Mouse (Mus musculus) heart, embryonic 16.5 days (tissue): ENCODE measurements around the gene Rmi1. TPM values are rescaled to one million over a fixed set of nuclear protein-coding genes. Genes with fewer than 3 reads are reported as not detected.

ENCODE experiments used
- ATAC-seq: fragments of 200-750 bp; cut with Nextera tagmentation; replicated peaks from 2 replicates; pipeline ENCODE4 v1.8.0; 2017; ENCODE audit warnings: moderate number of reproducible peaks; ENCODE audit not compliant: insufficient read depth, low FRiP score; ENCODE audit errors: extremely low read depth
- H3K27ac ChIP-seq: fragments of 300-500 bp; sonication (generic); 2 replicates; pipeline ENCODE4 v1.5.1; 2014; ENCODE audit warnings: mild to moderate bottlenecking, low read length, control low read depth, moderate library complexity
- H3K27me3 ChIP-seq: fragments of 300-500 bp; sonication (generic); 2 replicates; pipeline ENCODE4 v1.6.1; 2014; ENCODE audit warnings: low read length, mixed read lengths; ENCODE audit not compliant: control insufficient read depth, insufficient read depth
- H3K36me3 ChIP-seq: fragments of 300-500 bp; sonication (generic); 2 replicates; pipeline ENCODE4 v1.6.1; 2014; ENCODE audit not compliant: control insufficient read depth, insufficient read depth
- H3K4me1 ChIP-seq: fragments of 300-500 bp; sonication (generic); 2 replicates; pipeline ENCODE4 v1.6.1; 2014; ENCODE audit warnings: low read length, mixed read lengths; ENCODE audit not compliant: control insufficient read depth, insufficient read depth
- H3K4me2 ChIP-seq: fragments of 300-500 bp; sonication (generic); 2 replicates; pipeline ENCODE4 v1.6.1; 2014; ENCODE audit warnings: low read depth, mild to moderate bottlenecking, control low read depth, low read length
- H3K4me3 ChIP-seq: fragments of 300-500 bp; sonication (generic); 2 replicates; pipeline ENCODE4 v1.5.1; 2014; ENCODE audit warnings: mild to moderate bottlenecking, control low read depth, low read length
- H3K9ac ChIP-seq: fragments of 300-500 bp; sonication (generic); 2 replicates; pipeline ENCODE4 v1.6.1; 2014; ENCODE audit warnings: low read length, control low read depth
- H3K9me3 ChIP-seq: fragments of 300-500 bp; sonication (generic); replicated peaks from 2 replicates; pipeline ENCODE4 v1.6.1; 2016; ENCODE audit warnings: low read length; ENCODE audit not compliant: control insufficient read depth
- WGBS: fragments of 180-500 bp; shearing (Covaris S2); extraction: QIAGEN DNeasy Blood & Tissue Kit; methylation state at CpG from one replicate; pipeline ENCODE4 v1.1.7; 2014; 5-methylcytosine and 5-hydroxymethylcytosine counted together
- polyA plus RNA-seq: library from polyadenylated mRNA; unstranded; fragments of >200 nt; fragmentation: Nextera tagmentation; extraction: Ambion mirVana; gene quantifications from 2 replicates; pipeline ENCODE4 v1.2.1, GENCODE M21; 2015

Gene Rmi1
- polyA plus RNA-seq, 1 experiment from 2014 or later: 21.9 TPM

- Histone ChIP-seq H3K27ac (no peak overlapping the region), H3K4me2 (no peak overlapping the region), H3K27me3 (no peaks in the 10 kb centered on the region), H3K9me3 (peaks cover 10% of the 10 kb centered on the region), H3K4me3 (no peak overlapping the region), H3K36me3 (peaks cover 14% of the 10 kb centered on the region; the same call in 1 of the 2 replicates), H3K4me1 (peaks cover 3% of the 10 kb centered on the region; the same call in 1 of the 2 replicates), H3K9ac (no peak overlapping the region)
- ATAC-seq: no peak
- WGBS: 68% methylated on average over 5 of the region's 5 CpGs
Observed at GRCm38 (mm10) chr13:58415838-58416237, 13.8 kb downstream of the Rmi1 start.

GRCm38 (mm10) chr13:58418656-58419055, 16.6 kb downstream of the Rmi1 start:
- no peaks in the 10 kb centered on the region for H3K36me3 ChIP-seq
- no peak for ATAC-seq
- H3K4me1 ChIP-seq: peaks cover 13% of the 10 kb centered on the region
- no peak overlapping the region for H3K4me3 ChIP-seq
- no peaks in the 10 kb centered on the region for H3K27me3 ChIP-seq
- no peak overlapping the region for H3K27ac ChIP-seq
- H3K4me2 ChIP-seq: no peak overlapping the region
- 82% methylated on average over 4 of the region's 4 CpGs for WGBS
- no peaks in the 10 kb centered on the region for H3K9me3 ChIP-seq
- no peak overlapping the region for H3K9ac ChIP-seq

- WGBS: 88% methylated on average over 1 of the region's 1 CpGs
- H3K9me3 ChIP-seq: no peaks in the 10 kb centered on the region
- H3K36me3 ChIP-seq: no peaks in the 10 kb centered on the region
- peaks cover 15% of the 10 kb centered on the region for H3K4me1 ChIP-seq
- H3K27ac ChIP-seq: no peak overlapping the region
- no peak overlapping the region for H3K4me2 ChIP-seq
- H3K4me3 ChIP-seq: no peak overlapping the region
- H3K27me3 ChIP-seq: no peaks in the 10 kb centered on the region
- ATAC-seq: no peak
- H3K9ac ChIP-seq: no peak overlapping the region
Observed at GRCm38 (mm10) chr13:58419266-58419665, 17.2 kb downstream of the Rmi1 start.

GRCm38 (mm10) chr13:58421026-58421425, 19.0 kb downstream of the Rmi1 start:
- H3K27me3 ChIP-seq: no peaks in the 10 kb centered on the region
- H3K4me1 ChIP-seq: peaks cover 12% of the 10 kb centered on the region
- no peak overlapping the region for H3K27ac ChIP-seq
- H3K4me3 ChIP-seq: no peak overlapping the region
- no peaks in the 10 kb centered on the region for H3K36me3 ChIP-seq
- H3K4me2 ChIP-seq: no peak overlapping the region
- ATAC-seq: no peak
- 75% methylated on average over 4 of the region's 4 CpGs for WGBS
- H3K9ac ChIP-seq: no peak overlapping the region
- H3K9me3 ChIP-seq: no peaks in the 10 kb centered on the region

- H3K27ac ChIP-seq: no peak overlapping the region
- no peak overlapping the region for H3K4me3 ChIP-seq
- no peaks in the 10 kb centered on the region for H3K36me3 ChIP-seq
- WGBS: 68% methylated on average over 4 of the region's 4 CpGs
- H3K4me1 ChIP-seq: peaks cover 12% of the 10 kb centered on the region
- no peak overlapping the region for H3K9ac ChIP-seq
- no peak overlapping the region for H3K4me2 ChIP-seq
- no peaks in the 10 kb centered on the region for H3K9me3 ChIP-seq
- H3K27me3 ChIP-seq: no peaks in the 10 kb centered on the region
- ATAC-seq: no peak
Observed at GRCm38 (mm10) chr13:58422242-58422641, 20.2 kb downstream of the Rmi1 start.

- Histone ChIP-seq H3K9ac (no peak overlapping the region), H3K4me1 (peaks cover 12% of the 10 kb centered on the region), H3K36me3 (no peaks in the 10 kb centered on the region), H3K27me3 (no peaks in the 10 kb centered on the region), H3K27ac (peak overlapping the region; percentile 84), H3K4me3 (no peak overlapping the region), H3K9me3 (no peaks in the 10 kb centered on the region), H3K4me2 (peak overlapping the region; percentile 26; the same call in 1 of the 2 replicates)
- 26% methylated on average over 10 of the region's 10 CpGs for WGBS
- ATAC-seq: peak; percentile 91
Observed at GRCm38 (mm10) chr13:58423061-58423660, 21.1 kb downstream of the Rmi1 start.

- Histone ChIP-seq H3K36me3 (no peaks in the 10 kb centered on the region), H3K9me3 (0 out of 2 replicates have a peak, but pooled peaks cover 3% of the 10 kb centered on the region), H3K9ac (no peak overlapping the region), H3K4me2 (no peak overlapping the region), H3K27me3 (no peaks in the 10 kb centered on the region), H3K4me3 (no peak overlapping the region), H3K4me1 (peaks cover 2% of the 10 kb centered on the region; the same call in 1 of the 2 replicates), H3K27ac (no peak overlapping the region)
- WGBS: 60% methylated on average over 2 of the region's 2 CpGs
- no peak for ATAC-seq
Observed at GRCm38 (mm10) chr13:58439716-58440115, 37.7 kb downstream of the Rmi1 start.

GRCm38 (mm10) chr13:58443326-58443725, 41.3 kb downstream of the Rmi1 start:
- H3K9ac ChIP-seq: no peak overlapping the region
- H3K27ac ChIP-seq: no peak overlapping the region
- no peak overlapping the region for H3K4me2 ChIP-seq
- no peaks in the 10 kb centered on the region for H3K9me3 ChIP-seq
- peaks cover 2% of the 10 kb centered on the region; the same call in 1 of the 2 replicates for H3K4me1 ChIP-seq
- no peak for ATAC-seq
- no peaks in the 10 kb centered on the region for H3K36me3 ChIP-seq
- WGBS: 78% methylated on average over 4 of the region's 4 CpGs
- H3K27me3 ChIP-seq: peaks cover 3% of the 10 kb centered on the region; the same call in 1 of the 2 replicates
- no peak overlapping the region for H3K4me3 ChIP-seq

GRCm38 (mm10) chr13:58443787-58444186, 41.7 kb downstream of the Rmi1 start:
- Histone ChIP-seq H3K4me1 (peaks cover 2% of the 10 kb centered on the region; the same call in 1 of the 2 replicates), H3K9ac (no peak overlapping the region), H3K36me3 (no peaks in the 10 kb centered on the region), H3K27me3 (peaks cover 3% of the 10 kb centered on the region; the same call in 1 of the 2 replicates), H3K4me3 (no peak overlapping the region), H3K27ac (no peak overlapping the region), H3K9me3 (no peaks in the 10 kb centered on the region), H3K4me2 (no peak overlapping the region)
- no peak for ATAC-seq
- WGBS: 48% methylated on average over 7 of the region's 7 CpGs
